Comparison of ENCODE assay signal across 18 mouse cellular contexts in genomic region chr16:91367066-91367465, GRCm38 (mm10). TPM values are rescaled to one million over a fixed set of nuclear protein-coding genes. Genes with fewer than 3 reads are reported as not detected.
DNase-seq lines count a peak whose midpoint lies in the region; ATAC-seq and TF ChIP-seq lines count a peak whose summit lies in the region.
"Had no signal": no experiment of that assay in that cellular context is flagged by ENCODE, and none has a peak within 500 bp of the region (broad histone marks: within the 10 kb centered on the region; RNA-seq: fewer than 3 reads in every experiment).

No protein-coding gene starts in this region.

- peaks cover 11% of the 10 kb centered on the region for H3K4me1 ChIP-seq in liver, embryonic 11.5 days (replicated peaks; ENCODE audit: control insufficient read depth, insufficient read depth, low read length)
- H3K4me1 ChIP-seq in CH12.LX (ENCODE audit: control insufficient read depth in 1 of 2, insufficient read depth in 2 of 2): peaks cover 23 to 48% of the 10 kb centered on the region in 2 experiments
- peaks cover 26% of the 10 kb centered on the region for H3K4me1 ChIP-seq in kidney, embryonic 15.5 days
- H3K4me1 ChIP-seq: forebrain, embryonic 15.5 days; limb, embryonic 12.5 days had no signal

- no peak overlapping the region for H3K4me2 ChIP-seq in liver, embryonic 11.5 days
- no peak overlapping the region for H3K4me2 ChIP-seq in CH12.LX (ENCODE audit: insufficient read depth, low read depth, poor library complexity, severe bottlenecking)
- H3K4me2 ChIP-seq in kidney, embryonic 15.5 days: no peak overlapping the region
- H3K4me2 ChIP-seq: forebrain, embryonic 15.5 days; limb, embryonic 12.5 days; midbrain, embryonic 11.5 days had no signal

- no peaks in the 10 kb centered on the region for H3K9me3 ChIP-seq in liver, embryonic 11.5 days (ENCODE audit: control insufficient read depth, low read length)
- H3K9me3 ChIP-seq in CH12.LX (replicated peaks; ENCODE audit: low read length): peaks cover 8% of the 10 kb centered on the region
- H3K9me3 ChIP-seq in kidney, embryonic 15.5 days (replicated peaks): no peaks in the 10 kb centered on the region
- H3K9me3 ChIP-seq: forebrain, embryonic 15.5 days; limb, embryonic 12.5 days had no signal

- no peaks in the 10 kb centered on the region for H3K36me3 ChIP-seq in liver, embryonic 11.5 days (ENCODE audit: control insufficient read depth, insufficient read depth, low read length)
- no peaks in the 10 kb centered on the region for H3K36me3 ChIP-seq in CH12.LX (replicated peaks in 1 of 2; ENCODE audit: control insufficient read depth in 1 of 2, insufficient read depth in 1 of 2, low read length in 1 of 2)
- no peaks in the 10 kb centered on the region for H3K36me3 ChIP-seq in kidney, embryonic 15.5 days
- H3K36me3 ChIP-seq: forebrain, embryonic 15.5 days; limb, embryonic 12.5 days had no signal

- no peak overlapping the region for H3K4me3 ChIP-seq in liver, embryonic 11.5 days (ENCODE audit: low read depth, low read length)
- H3K4me3 ChIP-seq in CH12.LX (replicated peaks in 1 of 3; ENCODE audit: low read depth in 2 of 3, low read length in 2 of 3, poor library complexity in 1 of 3): no peak overlapping the region
- H3K4me3 ChIP-seq in kidney, embryonic 15.5 days (replicated peaks): no peak overlapping the region
- H3K4me3 ChIP-seq: forebrain, embryonic 15.5 days; limb, embryonic 12.5 days had no signal

- WGBS in liver, embryonic 11.5 days: 55% methylated on average over 2 of the region's 2 CpGs
- WGBS in kidney, embryonic 15.5 days: 73% methylated on average over 2 of the region's 2 CpGs

- dilution Hi-C loops in CH12.LX (cut with MboI; ENCODE audit: extremely low pct_ligation_motif_present, extremely low pct_unique_long_range_greater_than_20kb, low sequenced_read_pairs): no loop called here

- no peak for TF ChIP-seq EP300 in CH12.LX (IDR thresholded peaks at IDR 0.05; ENCODE audit: low read length)

- DNase-seq in liver, embryonic 11.5 days (ENCODE audit: low spot score): no peak
- DNase-seq in liver (no peak), CH12.LX (ENCODE audit: extremely low read depth) (peak; percentile 31)
- DNase-seq in naive thymus-derived CD4-positive, alpha-beta T cell, adult 2 months (ENCODE audit: low read depth): peak; percentile 33
- no peak for DNase-seq in frontal cortex, postnatal 14 days (ENCODE audit: low spot score in 2 of 2)
- DNase-seq in gastrocnemius, adult 8-10 months (ENCODE audit: low spot score in 2 of 2): no peak
- DNase-seq: cerebellum, postnatal 10 days had no signal

- in situ Hi-C loops in CH12.LX (cut with MboI; ENCODE audit: low pct_ligation_motif_present, low pct_unique_long_range_greater_than_20kb, low sequenced_read_pairs): loop anchor here (5.0 to 25.0 kb wide), 5 partner anchors 35 to 920 kb away; partner anchors contain the start of genes Ifnar1, Kcne2 and Tmem50b

- no peak for TF ChIP-seq CTCF in CH12.LX (conservative IDR thresholded peaks at IDR 0.05 in 1 of 2, IDR thresholded peaks at IDR 0.05 in 1 of 2; ENCODE audit: low read depth in 2 of 2, low read length in 2 of 2)

- ATAC-seq in liver, embryonic 11.5 days (replicated peaks; ENCODE audit: low FRiP score): no peak
- ATAC-seq in inflammation-experienced regulatory T-cells, adult 6 months: peak; percentile 55
- ATAC-seq in kidney, embryonic 15.5 days (replicated peaks; ENCODE audit: low FRiP score): no peak
- ATAC-seq: forebrain, embryonic 15.5 days had no signal

- H3K9ac ChIP-seq in liver, embryonic 11.5 days (ENCODE audit: low read depth, low read length): no peak overlapping the region
- H3K9ac ChIP-seq in CH12.LX (ENCODE audit: insufficient read depth, low read depth): no peak overlapping the region
- no peak overlapping the region for H3K9ac ChIP-seq in kidney, embryonic 15.5 days
- H3K9ac ChIP-seq: forebrain, embryonic 15.5 days; limb, embryonic 12.5 days had no signal

- no peak for TF ChIP-seq RAD21 in CH12.LX (IDR thresholded peaks at IDR 0.05; ENCODE audit: low read depth, low read length)

- H3K79me2 ChIP-seq in CH12.LX (replicated peaks; ENCODE audit: control insufficient read depth, extremely low read depth, insufficient read depth, poor library complexity, severe bottlenecking): no peaks in the 10 kb centered on the region

- peak overlapping the region; percentile 62; the same call in 1 of the 2 replicates for H3K27ac ChIP-seq in liver, embryonic 11.5 days (ENCODE audit: low read depth, low read length)
- H3K27ac ChIP-seq in CH12.LX (ENCODE audit: insufficient read depth, low read depth): no peak overlapping the region
- no peak overlapping the region for H3K27ac ChIP-seq in kidney, embryonic 15.5 days
- H3K27ac ChIP-seq: forebrain, embryonic 15.5 days; limb, embryonic 12.5 days had no signal

- no peaks in the 10 kb centered on the region for H3K27me3 ChIP-seq in liver, embryonic 11.5 days (replicated peaks; ENCODE audit: control insufficient read depth, insufficient read depth, low read length)
- H3K27me3 ChIP-seq in CH12.LX (replicated peaks): peaks cover 4% of the 10 kb centered on the region
- H3K27me3 ChIP-seq in kidney, embryonic 15.5 days: no peaks in the 10 kb centered on the region
- H3K27me3 ChIP-seq: forebrain, embryonic 15.5 days; limb, embryonic 12.5 days had no signal

- no peak for TF ChIP-seq POLR2A in CH12.LX (IDR thresholded peaks at IDR 0.05; ENCODE audit: low read depth, low read length)

TF ChIP-seq in CH12.LX, 34 proteins besides CTCF, POLR2A, EP300 and RAD21:
- TF ChIP-seq KAT2A (IDR thresholded peaks at IDR 0.05; ENCODE audit: insufficient replicate concordance, low read length): 0 out of 2 replicates have a peak, but pooled peaks have one; percentile 14
- TF ChIP-seq MAX (IDR thresholded peaks at IDR 0.05; ENCODE audit: low read length): no peak
- peak; percentile 7; the same call in 1 of the 2 replicates for TF ChIP-seq SIN3A (IDR thresholded peaks at IDR 0.05; ENCODE audit: low read length)

RNA-seq across cellular contexts. Expression of gene Ifnar2, which starts 5.5 kb away (rescaled TPM):
- polyA plus RNA-seq in liver, embryonic 11.5 days (2014; fragmentation: Nextera tagmentation; extraction: Ambion mirVana): 66.7 and 70.9 TPM in 2 replicates
- 25.5 and 34.9 TPM in 2 replicates for total RNA-seq in CH12.LX (2012; rRNA removed)
- 32.0 and 33.1 TPM in 2 replicates for total RNA-seq in CH12.LX (2014; rRNA removed)
- 33.7 and 34.5 TPM in 2 replicates for polyA plus RNA-seq in CH12.LX (2012; ENCODE audit: insufficient read length, low read depth)
- polyA plus RNA-seq in inflammation-experienced regulatory T-cells, adult 6 months (2017; shearing (Covaris generic)): 10 to 100 TPM; 44.5 to 50.8 (median 46.5) TPM
- total RNA-seq in gastrocnemius, adult 8-10 months (2022): 1 to 10 TPM; 2.6 to 5.1 (median 4.2) TPM
- 50.5 and 51.8 TPM in 2 replicates for polyA plus RNA-seq in kidney, embryonic 15.5 days (2015; fragmentation: Nextera tagmentation; extraction: Ambion mirVana)

RNA-seq across cellular contexts. Expression of gene Gm21970, which starts 24.5 kb away (rescaled TPM):
- polyA plus RNA-seq in liver, embryonic 11.5 days (2014; fragmentation: Nextera tagmentation; extraction: Ambion mirVana): not detected in 2 replicates
- total RNA-seq in CH12.LX (2012; rRNA removed): not detected in 2 replicates
- not detected in 2 replicates for total RNA-seq in CH12.LX (2014; rRNA removed)
- not detected in 2 replicates for polyA plus RNA-seq in CH12.LX (2012; ENCODE audit: insufficient read length, low read depth)
- 1 to 10 TPM in 1 of 3 experiments, not detected in 2; 2.6 TPM for polyA plus RNA-seq in inflammation-experienced regulatory T-cells, adult 6 months (2017; shearing (Covaris generic))
- total RNA-seq in gastrocnemius, adult 8-10 months (2022): 1 to 10 TPM in 1 of 4 experiments, not detected in 3; 1.3 TPM
- not detected in 2 replicates for polyA plus RNA-seq in kidney, embryonic 15.5 days (2015; fragmentation: Nextera tagmentation; extraction: Ambion mirVana)
- total RNA-seq: layer of hippocampus, postnatal 14 days had no signal
- polyA plus RNA-seq: embryonic facial prominence, embryonic 14.5 days; forebrain, embryonic 15.5 days; gonadal fat pad, adult 2 months; hindbrain, embryonic 11.5 days; kidney, embryonic 14.5 days; limb, embryonic 12.5 days; midbrain, embryonic 11.5 days; neural tube, embryonic 11.5 days had no signal

RNA-seq across cellular contexts. Expression of gene Il10rb, which starts 38.9 kb away (rescaled TPM):
- polyA plus RNA-seq in liver, embryonic 11.5 days (2014; fragmentation: Nextera tagmentation; extraction: Ambion mirVana): 29.8 and 32.9 TPM in 2 replicates
- total RNA-seq in CH12.LX (2012; rRNA removed): 27.5 and 32.1 TPM in 2 replicates
- total RNA-seq in CH12.LX (2014; rRNA removed): 34.8 and 36.1 TPM in 2 replicates
- polyA plus RNA-seq in CH12.LX (2012; ENCODE audit: insufficient read length, low read depth): 35.6 and 37.9 TPM in 2 replicates
- polyA plus RNA-seq in inflammation-experienced regulatory T-cells, adult 6 months (2017; shearing (Covaris generic)): 100 to 1,000 TPM in 2 of 3 experiments, 10 to 100 TPM in 1; 95.7 to 124 (median 113) TPM
- 1 to 10 TPM; 4.4 to 6.4 (median 5.0) TPM for total RNA-seq in gastrocnemius, adult 8-10 months (2022)
- polyA plus RNA-seq in kidney, embryonic 15.5 days (2015; fragmentation: Nextera tagmentation; extraction: Ambion mirVana): 29.9 and 31.0 TPM in 2 replicates

Comparison
In these comparisons a context has a peak if more than half of its experiments do, and no peak if none do; other contexts are left out.
1. DNase-seq: peak in CH12.LX (single experiment) and naive thymus-derived CD4-positive, alpha-beta T cell, adult 2 months (single experiment); none in liver, embryonic 11.5 days (single experiment), liver (single experiment), frontal cortex, postnatal 14 days (0 of 2) and gastrocnemius, adult 8-10 months (0 of 2).